Mouse (Mus musculus): ENCODE data around the gene Isg20l2.

DNA sequence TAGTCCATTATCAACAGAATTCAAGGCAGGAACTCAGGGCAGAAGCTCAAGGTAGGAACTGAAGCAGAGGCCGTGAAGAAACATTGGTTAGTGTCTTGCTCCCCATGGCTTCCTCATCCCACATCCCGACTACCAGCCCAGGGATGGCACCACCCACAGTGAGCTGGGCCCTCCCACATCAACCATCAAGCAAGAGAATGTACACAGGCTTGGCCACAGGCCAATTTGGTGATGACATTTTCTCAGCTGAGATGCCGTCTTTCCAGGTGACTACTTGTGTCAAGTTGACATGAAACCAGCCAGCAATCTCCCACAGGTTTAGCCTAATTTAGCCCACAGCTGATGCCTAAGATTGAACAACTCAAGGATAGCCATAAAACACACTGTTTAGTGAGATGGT, 30.8 kb upstream of the Isg20l2 start:
- TF ChIP-seq CTCF (conservative IDR thresholded peaks at IDR 0.05; ENCODE audit: low read length) (no peak), NANOG (IDR thresholded peaks at IDR 0.05; ENCODE audit: borderline replicate concordance, low read length) (no peak)

All from E14TG2a.4 (cell line).